Mouse (Mus musculus) left cerebral cortex, postnatal 14 days (tissue): ENCODE measurements around the gene Cdc40. TPM values are rescaled to one million over a fixed set of nuclear protein-coding genes. Genes with fewer than 3 reads are reported as not detected.

Experiments
- DNase-seq, 2 experiments: peaks; one replicate each; pipeline ENCODE4 v3.0.0; 2021 to 2022; ENCODE audit warnings: low spot score in 2 of 2, mixed read lengths in 1 of 2
- intact Hi-C: fragments of 180-260 bp; cut with DNase I; formaldehyde crosslinking; loops from one replicate; pipeline ENCODE4 v1.15.1; 2025
- long read RNA-seq, 2 experiments: library from polyadenylated mRNA; stranded (forward); transcript quantifications; one replicate each; pipeline ENCODE4 v2.0.0; 2021
- total RNA-seq, 2 experiments: library from RNA; stranded (reverse); gene quantifications; 2 replicates each; pipeline ENCODE4 v1.2.3; 2021

The Cdc40 gene
- total RNA-seq = 10 to 100 TPM; 41.3 to 48.3 TPM
- long read RNA-seq, experiment 1, transcript Cdc40-201 (15 exons, 3,534 nt) = major isoform, 40 of 48 reads
- long read RNA-seq, experiment 1, partial matches to known transcripts = 2 of 48 reads
- long read RNA-seq, experiment 1, other reads (novel, unspliced or antisense) = 6 of 48 reads
- long read RNA-seq, experiment 2, transcript Cdc40-201 (15 exons, 3,534 nt) = major isoform, 37 of 52 reads
- long read RNA-seq, experiment 2, partial matches to known transcripts = 8 of 52 reads
- long read RNA-seq, experiment 2, other reads (novel, unspliced or antisense) = 7 of 52 reads

GRCm38 (mm10) chr10:40882831-40883643 lies at the start of gene Cdc40, which contains the start of gene Wasf1:
Gene Cdc40 (minus strand): TSS chr10:40883311.
Gene Wasf1 (plus strand): TSS chr10:40883475.
- DNase-seq = peak; percentile 98 to 99
- intact Hi-C loops = loop anchor here (2.0 to 5.0 kb wide), 4 partner anchors 41 to 231 kb away; partner anchors contain the start of gene Mettl24

GRCm38 (mm10) chr10:40919464-40919863 lies 36.4 kb upstream of the Cdc40 start:
- no peak for DNase-seq
- intact Hi-C loops = no loop called here

GRCm38 (mm10) chr10:40918669-40919440 lies 35.7 kb upstream of the Cdc40 start:
- DNase-seq = no peak
- intact Hi-C loops = no loop called here

GRCm38 (mm10) chr10:40915240-40915639 lies 32.1 kb upstream of the Cdc40 start:
- DNase-seq = no peak
- intact Hi-C loops = no loop called here

GRCm38 (mm10) chr10:40910811-40911210 lies 27.7 kb upstream of the Cdc40 start:
- no peak for DNase-seq
- intact Hi-C loops = no loop called here

GRCm38 (mm10) chr10:40908580-40908979 lies 25.5 kb upstream of the Cdc40 start:
- intact Hi-C loops = no loop called here
- DNase-seq = no peak

GRCm38 (mm10) chr10:40906802-40907201 lies 23.7 kb upstream of the Cdc40 start:
- intact Hi-C loops = no loop called here
- DNase-seq = no peak

GRCm38 (mm10) chr10:40906131-40906530 lies 23.0 kb upstream of the Cdc40 start:
- DNase-seq = no peak
- intact Hi-C loops = no loop called here

- intact Hi-C loops = no loop called here
- DNase-seq = no peak
Measured at GRCm38 (mm10) chr10:40901786-40902185, 18.7 kb upstream of the Cdc40 start.

GRCm38 (mm10) chr10:40896656-40897055 lies 13.5 kb upstream of the Cdc40 start:
- intact Hi-C loops = no loop called here
- no peak for DNase-seq

GRCm38 (mm10) chr10:40895765-40896164 lies 12.7 kb upstream of the Cdc40 start:
- intact Hi-C loops = no loop called here

GRCm38 (mm10) chr10:40889146-40889545 lies 6.0 kb upstream of the Cdc40 start:
- no peak for DNase-seq
- intact Hi-C loops = no loop called here

More at GRCm38 (mm10) chr10:40895765-40896164, 12.7 kb upstream of the Cdc40 start:
- DNase-seq = no peak

GRCm38 (mm10) chr10:40887316-40887715 lies 4.2 kb upstream of the Cdc40 start:
- no peak for DNase-seq
- intact Hi-C loops = no loop called here

- intact Hi-C loops = no loop called here
- no peak for DNase-seq
Measured at GRCm38 (mm10) chr10:40885432-40885831, 2.3 kb upstream of the Cdc40 start.

- DNase-seq = peak; percentile 48 to 49
- intact Hi-C loops = loop anchor here (5.0 kb wide), 3 partner anchors 42 to 232 kb away; no protein-coding TSS in a partner anchor
Measured at GRCm38 (mm10) chr10:40884279-40884806, 1.2 kb upstream of the Cdc40 start.

GRCm38 (mm10) chr10:40883644-40884278 lies 650 bp upstream of the Cdc40 start:
- no peak for DNase-seq
- intact Hi-C loops = loop anchor here (2.0 to 5.0 kb wide), 4 partner anchors 41 to 231 kb away; partner anchors contain the start of gene Mettl24

GRCm38 (mm10) chr10:40882333-40882732 lies 778 bp downstream of the Cdc40 start:
- intact Hi-C loops = loop anchor here (2.0 to 5.0 kb wide), 4 partner anchors 40 to 230 kb away; partner anchors contain the start of gene Mettl24
- no peak for DNase-seq

GRCm38 (mm10) chr10:40881236-40881635 lies 1.9 kb downstream of the Cdc40 start:
- DNase-seq = no peak
- intact Hi-C loops = loop anchor here (5.0 kb wide), 3 partner anchors 39 to 229 kb away; no protein-coding TSS in a partner anchor

GRCm38 (mm10) chr10:40879969-40880368 lies 3.1 kb downstream of the Cdc40 start:
- intact Hi-C loops = loop anchor here (5.0 kb wide), 3 partner anchors 38 to 228 kb away; no protein-coding TSS in a partner anchor
- DNase-seq = peak in 1 of 2 experiments; percentile 52
